Mouse (Mus musculus) gonadal fat pad, adult 2 months (tissue): ENCODE results near the gene Eif4e2. TPM values are rescaled to one million over a fixed set of nuclear protein-coding genes. Genes with fewer than 3 reads are reported as not detected.

Source experiments
- DNase-seq: peaks from one replicate; pipeline ENCODE4 v3.0.0-alpha.2; 2012; ENCODE audit warnings: low read depth
- polyA plus RNA-seq: library from polyadenylated mRNA; depleted of rRNA; stranded (reverse); fragments of >200 nt; gene quantifications from 2 replicates; pipeline ENCODE4 v1.2.3, GENCODE M21; 2012

Gene Eif4e2
- polyA plus RNA-seq, 1 experiment = 34.9 TPM

GRCm38 (mm10) chr1:87201848-87202247 lies 11.9 kb upstream of the Eif4e2 start:
- no peak for DNase-seq

GRCm38 (mm10) chr1:87203779-87204178 lies 9.9 kb upstream of the Eif4e2 start:
- DNase-seq = no peak

- no peak for DNase-seq
Measured at GRCm38 (mm10) chr1:87204465-87204864, 9.2 kb upstream of the Eif4e2 start, which contains the start of gene Chrng. Gene Chrng, plus strand, starts transcription at chr1:87204657.

GRCm38 (mm10) chr1:87205038-87205437 lies 8.7 kb upstream of the Eif4e2 start:
- DNase-seq = no peak

- no peak for DNase-seq
Measured at GRCm38 (mm10) chr1:87205502-87205901, 8.2 kb upstream of the Eif4e2 start.

GRCm38 (mm10) chr1:87206339-87206738 lies 7.4 kb upstream of the Eif4e2 start:
- no peak for DNase-seq

- no peak for DNase-seq
Measured at GRCm38 (mm10) chr1:87211431-87211830, 2.3 kb upstream of the Eif4e2 start.

GRCm38 (mm10) chr1:87214748-87215147 lies 1.0 kb downstream of the Eif4e2 start:
- DNase-seq = no peak

GRCm38 (mm10) chr1:87217938-87218337 lies 4.2 kb downstream of the Eif4e2 start:
- DNase-seq = no peak

GRCm38 (mm10) chr1:87225739-87226138 lies 12.0 kb downstream of the Eif4e2 start:
- DNase-seq = no peak

- no peak for DNase-seq
Measured at GRCm38 (mm10) chr1:87226409-87227159, 12.9 kb downstream of the Eif4e2 start.

GRCm38 (mm10) chr1:87227160-87227550 lies 13.4 kb downstream of the Eif4e2 start:
- DNase-seq = no peak

GRCm38 (mm10) chr1:87230606-87231005 lies 16.9 kb downstream of the Eif4e2 start:
- DNase-seq = no peak

GRCm38 (mm10) chr1:87232197-87232596 lies 18.5 kb downstream of the Eif4e2 start:
- no peak for DNase-seq

- DNase-seq = no peak
Measured at GRCm38 (mm10) chr1:87239056-87239455, 25.3 kb downstream of the Eif4e2 start.

GRCm38 (mm10) chr1:87243021-87243420 lies 29.3 kb downstream of the Eif4e2 start:
- no peak for DNase-seq

GRCm38 (mm10) chr1:87245430-87245829 lies 31.7 kb downstream of the Eif4e2 start:
- no peak for DNase-seq

- no peak for DNase-seq
Measured at GRCm38 (mm10) chr1:87245929-87246815, 32.5 kb downstream of the Eif4e2 start.

GRCm38 (mm10) chr1:87252040-87252609 lies 38.4 kb downstream of the Eif4e2 start:
- DNase-seq = no peak

GRCm38 (mm10) chr1:87255173-87255572 lies 41.5 kb downstream of the Eif4e2 start:
- DNase-seq = no peak

GRCm38 (mm10) chr1:87257691-87258090 lies 44.0 kb downstream of the Eif4e2 start:
- no peak for DNase-seq

- no peak for DNase-seq
Measured at GRCm38 (mm10) chr1:87258484-87258883, 44.8 kb downstream of the Eif4e2 start.
